Mouse (Mus musculus) urinary bladder, postnatal 25 days (tissue): ENCODE data around the gene Tmem60.

Experiments
- DNase-seq: peaks from one replicate; pipeline ENCODE4 v3.0.0; 2022; ENCODE audit warnings: low spot score

The Tmem60 gene

DNA sequence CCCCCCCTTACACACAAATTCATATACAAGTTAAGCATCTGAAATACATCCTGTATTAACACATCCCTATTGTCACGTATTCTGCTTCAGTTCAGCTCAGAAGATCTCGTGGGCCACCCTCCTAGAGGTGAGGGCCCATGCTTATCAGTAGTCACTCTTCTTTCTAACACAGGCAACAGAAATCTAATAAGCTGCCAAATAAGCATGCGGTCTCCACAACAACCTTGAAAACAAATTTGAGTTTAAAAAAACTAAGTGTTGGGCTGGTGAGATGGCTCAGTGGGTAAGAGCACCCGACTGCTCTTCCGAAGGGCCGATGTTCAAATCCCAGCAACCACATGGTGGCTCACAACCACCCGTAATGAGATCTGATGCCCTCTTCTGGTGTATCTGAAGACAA, 24.2 kb downstream of the Tmem60 start:
- no peak for DNase-seq

DNA sequence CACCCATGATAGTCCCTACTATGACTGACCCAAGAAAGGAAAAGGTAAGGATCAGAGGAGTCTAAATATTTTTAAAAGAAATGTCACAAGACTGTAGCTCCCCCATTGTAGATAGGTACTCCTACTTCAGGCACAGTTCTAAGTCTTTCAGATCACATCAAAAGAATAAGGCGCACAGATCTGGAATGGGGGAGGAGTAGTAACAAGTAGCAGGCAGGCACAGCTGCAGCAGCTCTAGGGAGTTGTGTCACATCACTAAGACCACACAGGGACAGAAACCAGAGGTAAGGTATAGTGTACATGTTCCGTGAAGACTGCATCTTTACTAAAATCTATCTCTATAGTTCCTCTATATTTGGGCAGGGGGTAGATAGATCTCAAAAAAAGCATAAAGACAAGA, 29.8 kb downstream of the Tmem60 start:
- DNase-seq, result no peak

DNA sequence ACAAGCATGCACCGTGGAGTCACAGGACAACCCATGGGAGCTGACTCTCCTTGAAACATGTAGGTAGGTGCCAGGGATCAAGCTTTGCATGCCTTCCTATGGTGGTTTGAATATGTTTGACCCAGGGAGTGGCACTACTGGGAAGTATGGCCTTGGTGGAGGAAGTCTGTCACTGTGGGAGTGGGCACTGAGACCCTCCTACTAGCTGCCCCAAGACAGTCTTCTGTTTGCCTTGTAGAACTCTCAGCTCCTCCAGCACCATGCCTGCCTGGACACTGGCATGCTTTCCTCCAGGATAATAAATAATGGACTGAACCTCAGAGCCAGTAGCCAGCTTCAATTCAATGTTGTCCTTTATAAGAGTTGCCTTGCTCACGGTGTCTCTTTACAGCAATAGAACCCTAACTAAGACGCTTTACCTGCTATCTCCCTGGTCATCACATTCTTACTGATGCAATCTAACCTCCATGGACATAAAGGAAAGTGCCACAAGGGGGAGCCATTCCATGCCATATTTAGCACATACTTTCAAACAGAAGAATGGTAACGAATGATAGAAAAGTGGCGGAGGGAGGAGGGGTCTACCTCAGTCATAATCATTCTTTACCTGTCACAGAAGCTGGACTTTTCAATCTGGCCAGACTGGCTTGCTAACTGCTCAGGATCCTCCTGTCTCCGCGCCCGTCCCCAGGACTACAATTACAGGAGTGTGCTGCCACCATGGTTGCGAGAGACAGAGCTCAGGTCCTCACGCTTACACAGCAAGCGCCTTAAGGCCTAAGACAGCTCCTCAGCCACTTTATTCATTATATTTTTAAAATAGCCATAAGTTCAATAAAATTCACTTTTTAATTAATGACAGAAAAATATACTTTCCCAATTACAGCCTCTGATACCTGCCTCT, 31.6 kb downstream of the Tmem60 start:
- DNase-seq, result peak; percentile 70

DNA sequence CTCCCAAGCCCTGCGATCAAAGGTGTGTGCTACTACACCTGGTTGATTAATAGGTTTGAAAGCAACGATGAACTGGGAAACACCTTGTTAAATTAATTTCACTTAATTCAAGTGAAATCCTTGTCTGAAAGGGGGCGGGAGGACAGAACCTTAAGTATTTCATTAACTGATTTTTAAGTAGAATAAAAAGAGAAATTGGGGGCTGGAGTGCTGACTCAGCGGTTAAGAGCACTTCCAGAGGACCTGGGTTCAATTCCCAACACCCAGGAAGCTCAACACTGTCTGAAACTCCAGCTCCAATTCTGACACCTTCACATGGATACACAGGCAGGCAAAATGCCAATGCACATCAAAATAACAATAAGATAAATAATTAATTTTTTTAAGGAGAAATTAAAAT, 37.0 kb downstream of the Tmem60 start:
- no peak for DNase-seq

DNA sequence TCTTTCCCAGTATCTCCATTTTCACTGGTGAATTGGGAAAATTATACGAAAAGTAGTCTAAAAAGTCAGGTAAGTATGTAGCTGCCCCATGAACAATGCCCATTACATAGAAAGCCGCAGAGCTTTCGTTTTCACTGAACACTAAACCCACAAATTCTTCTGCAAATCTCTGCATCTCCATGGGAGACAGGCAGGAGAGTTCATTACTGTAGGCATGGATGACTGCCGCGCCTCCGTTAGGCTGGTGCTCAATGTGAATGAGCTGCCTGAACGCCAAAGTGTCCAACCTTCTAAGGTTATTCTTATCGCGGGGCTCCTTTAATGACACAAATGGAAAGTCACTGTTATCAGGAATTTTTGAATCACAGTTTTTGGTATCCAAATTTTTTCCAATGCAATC, 37.6 kb downstream of the Tmem60 start:
- no peak for DNase-seq

DNA sequence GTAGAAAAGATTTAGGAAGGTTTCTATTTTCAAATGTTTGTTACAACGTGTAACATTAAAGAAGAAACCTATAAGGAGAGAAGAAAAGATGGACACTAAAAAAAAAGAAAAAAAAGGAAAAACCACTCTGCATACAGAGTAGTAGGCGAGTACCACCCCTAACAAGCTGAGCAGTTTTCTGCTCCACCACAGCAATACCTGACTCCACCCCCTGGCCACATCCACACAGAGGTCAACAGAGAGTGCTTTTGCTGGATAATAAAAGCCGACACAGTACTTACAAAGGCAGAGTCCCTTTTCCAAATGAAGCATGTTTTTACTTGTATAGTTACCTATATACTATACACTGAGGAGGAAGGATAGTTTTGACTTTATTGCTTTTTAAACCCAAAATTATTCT, 42.6 kb downstream of the Tmem60 start:
- DNase-seq, result no peak

DNA sequence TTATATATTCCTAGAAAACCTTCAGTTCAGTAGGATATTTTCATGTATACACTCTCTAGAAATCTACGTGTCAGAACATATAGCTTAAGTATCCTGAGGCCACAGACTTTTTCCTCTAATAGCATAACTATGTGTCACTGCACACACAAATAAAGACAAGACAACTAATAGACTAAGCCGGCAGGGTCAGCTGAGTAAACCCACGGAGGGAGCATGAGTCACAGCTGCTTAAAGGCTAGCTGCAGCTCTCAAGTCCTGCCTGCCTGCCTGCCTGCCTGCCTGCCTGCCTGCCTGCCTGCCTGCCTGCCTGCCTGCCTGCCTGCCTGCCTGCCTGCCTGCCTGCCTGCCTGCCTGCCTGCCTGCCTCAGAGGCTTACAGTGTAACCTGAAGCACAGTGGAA, 43.5 kb downstream of the Tmem60 start:
- no peak for DNase-seq

DNA sequence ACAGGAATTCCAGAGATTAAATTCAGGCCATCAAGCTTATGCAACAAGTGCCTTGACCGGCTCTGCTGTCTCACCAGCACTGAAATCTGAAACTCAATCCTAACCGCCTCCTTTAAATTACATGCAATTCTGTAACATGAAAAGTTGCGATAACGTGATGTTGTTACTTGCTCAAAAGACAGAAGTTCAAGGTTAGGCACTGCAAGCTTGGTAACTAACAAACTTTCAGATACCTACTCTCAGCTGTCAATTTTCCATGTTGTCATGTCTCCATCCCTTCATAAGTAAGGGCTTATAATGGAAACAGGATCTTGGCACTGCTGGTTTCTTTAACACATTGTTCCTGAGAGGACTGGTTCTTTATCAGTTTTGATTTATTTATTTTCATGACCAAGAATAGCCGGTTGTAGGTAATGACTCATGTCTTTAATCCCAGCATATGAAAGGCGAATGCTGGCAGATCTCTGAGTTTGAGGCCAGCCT, 47.7 kb downstream of the Tmem60 start:
- no peak for DNase-seq

DNA sequence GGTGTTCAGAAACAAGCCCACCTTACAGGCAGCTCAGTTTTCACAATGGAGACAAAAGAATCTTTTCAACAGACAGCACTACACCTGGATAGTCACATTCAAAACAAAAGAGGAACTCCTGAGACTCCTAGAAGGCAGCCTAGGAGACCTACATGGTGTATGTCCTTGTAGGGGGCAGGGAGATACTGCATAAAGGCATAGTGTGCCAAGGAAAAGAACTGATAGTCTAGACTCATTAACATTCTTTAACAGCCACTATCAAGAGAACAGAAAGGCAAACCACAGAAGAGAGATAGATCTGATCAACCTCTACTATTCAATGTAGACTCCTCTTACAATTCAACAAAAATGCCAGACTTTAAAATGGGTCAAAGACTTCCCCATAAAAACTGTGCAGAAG, 48.4 kb downstream of the Tmem60 start:
- no peak for DNase-seq

DNA sequence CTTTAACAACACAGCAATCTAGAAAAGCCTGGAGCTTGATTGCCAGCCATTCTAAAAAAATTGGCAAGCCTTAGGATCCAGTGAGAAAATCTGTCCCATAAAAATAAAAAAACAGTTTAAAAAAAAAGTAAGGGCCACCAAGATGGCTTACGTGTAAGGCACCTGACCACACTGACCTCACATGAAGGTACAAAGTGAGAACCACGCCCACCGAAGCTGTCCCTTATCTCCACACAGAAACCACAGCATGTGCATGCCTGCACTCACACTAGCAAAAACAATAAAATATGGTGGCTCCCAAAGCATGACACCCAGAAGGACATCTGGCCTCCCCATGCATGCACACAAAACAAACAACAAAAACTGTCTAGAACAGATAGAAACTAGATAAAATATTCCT, 49.3 kb downstream of the Tmem60 start:
- DNase-seq, result no peak

DNA sequence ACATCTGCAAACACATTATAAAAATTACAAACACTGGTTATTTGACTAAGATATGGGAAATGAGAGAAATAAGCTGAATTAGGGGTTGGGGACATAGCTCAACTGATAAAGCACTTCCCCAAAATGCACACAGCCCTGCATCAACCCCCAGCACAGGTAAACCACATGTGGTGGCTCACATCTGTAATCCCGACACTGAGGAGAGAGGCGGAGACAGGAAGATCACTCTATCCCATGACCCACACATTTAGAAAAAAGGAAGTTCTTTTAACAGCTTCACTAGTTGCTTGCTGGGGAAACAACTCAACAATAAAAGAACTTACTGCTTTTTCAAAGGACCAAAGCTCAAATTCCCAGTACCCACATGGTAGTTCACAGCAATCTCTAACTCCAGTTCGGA, 50.6 kb downstream of the Tmem60 start:
- DNase-seq, result no peak

DNA sequence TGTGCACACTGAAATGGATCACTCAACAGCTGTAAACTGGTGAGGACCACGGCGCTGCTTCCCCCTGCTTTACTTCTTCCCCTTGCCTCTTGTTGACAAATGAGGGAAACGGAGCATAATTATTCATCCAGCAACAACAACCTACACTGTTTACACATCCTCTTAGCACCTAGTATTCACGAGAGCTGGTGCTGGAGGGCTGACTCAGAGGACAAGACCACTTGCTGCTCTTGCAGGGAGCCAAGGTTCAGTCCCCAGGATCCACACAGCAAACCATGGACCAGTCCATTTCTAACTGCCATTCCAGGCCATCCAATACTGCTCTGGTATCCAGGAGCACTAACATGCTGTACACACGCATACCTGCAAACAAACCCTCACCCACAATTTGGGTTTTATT, 53.9 kb downstream of the Tmem60 start:
- DNase-seq, result no peak
